Mouse (Mus musculus) lung, postnatal 0 days (tissue): Measurements from ENCODE around the gene Ppp1r9b.

Experiments
- CTCF ChIP-seq: IDR thresholded peaks from 2 replicates; pipeline ENCODE4 v1.5.1; 2016; ENCODE audit warnings: antibody characterized with exemption, mild to moderate bottlenecking
- EP300 ChIP-seq: IDR thresholded peaks from 2 replicates; pipeline ENCODE4 v1.6.1; 2016; ENCODE audit warnings: antibody characterized with exemption, mild to moderate bottlenecking, control low read depth

GRCm38 (mm10) chr11:95041139-95041609 is 50.3 kb downstream of the Ppp1r9b start, which contains the start of gene Pdk2:
- TF ChIP-seq EP300 (no peak; the same call in 1 of the 2 replicates), CTCF (no peak)
